Mouse (Mus musculus): Measurements from ENCODE around the gene Rin2.

DNA sequence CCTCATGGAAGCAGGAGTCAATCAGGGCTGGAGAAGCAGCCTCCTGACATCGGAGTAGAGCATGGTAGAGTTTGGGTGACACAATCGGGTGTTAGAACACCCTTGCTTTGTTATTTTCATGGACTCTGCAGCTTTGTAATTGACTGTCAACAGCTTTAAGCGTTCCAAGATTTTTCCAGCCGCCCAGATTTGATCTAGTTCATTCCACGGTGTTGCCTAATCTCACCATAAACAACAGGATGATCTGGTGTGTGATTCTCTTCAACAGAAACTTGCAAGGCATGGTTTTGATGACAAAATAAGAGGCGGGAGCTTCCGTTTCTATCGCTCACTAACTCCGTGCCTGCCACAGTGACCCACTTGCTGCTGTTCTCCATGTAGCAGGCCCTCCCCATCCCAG lies 180.8 kb downstream of the Rin2 start:
- no peak for TF ChIP-seq CTCF (IDR thresholded peaks at IDR 0.05; ENCODE audit: extremely low read depth, insufficient read length, insufficient replicate concordance, low read depth, low read length)
- no peak for TF ChIP-seq POLR2A (IDR thresholded peaks at IDR 0.05; ENCODE audit: low read depth, low read length)

Measured in small intestine, adult 2 months (tissue).